Comparison of ENCODE assay signal across 13 mouse cellular contexts in the genomic region with DNA sequence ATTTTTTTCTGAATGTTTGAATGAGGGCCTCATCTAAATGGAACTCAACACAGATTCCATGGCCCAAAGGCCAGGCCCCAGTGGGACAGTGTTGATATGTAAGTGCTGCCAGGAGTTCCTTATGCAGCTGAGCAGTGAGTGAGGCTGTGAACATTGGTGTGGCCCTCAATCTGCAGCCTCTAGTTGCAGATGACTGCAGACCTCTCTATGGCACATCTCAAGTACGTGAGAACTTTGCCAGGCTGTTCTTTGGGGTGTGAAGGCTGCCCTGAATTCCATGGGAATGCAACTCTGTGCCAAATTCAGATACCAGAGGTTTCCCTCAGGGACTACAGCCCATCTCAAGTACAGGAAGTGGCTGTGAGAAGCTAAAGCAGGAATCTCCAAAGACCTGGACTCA.
DNase-seq lines count a peak whose midpoint lies in the region; ATAC-seq and TF ChIP-seq lines count a peak whose summit lies in the region.
"Had no signal": no experiment of that assay in that cellular context is flagged by ENCODE, and none has a peak within 500 bp of the region (broad histone marks: within the 10 kb centered on the region; RNA-seq: fewer than 3 reads in every experiment).

No protein-coding gene starts in this region.

- no peaks in the 10 kb centered on the region for H3K9me3 ChIP-seq in heart, embryonic 16.5 days (replicated peaks; ENCODE audit: control insufficient read depth, low read length)
- no peaks in the 10 kb centered on the region for H3K9me3 ChIP-seq in limb, embryonic 14.5 days (ENCODE audit: control insufficient read depth, low read length)
- H3K9me3 ChIP-seq in liver, embryonic 12.5 days (replicated peaks) = no peaks in the 10 kb centered on the region
- H3K9me3 ChIP-seq: liver, embryonic 15.5 days had no signal

- DNase-seq in 3T3-L1 (ENCODE audit: low read depth, low spot score) = peak; percentile 83
- peak; percentile 76 for DNase-seq in fibroblast of lung, adult 2 months (ENCODE audit: low read depth)
- DNase-seq in limb, embryonic 14.5 days (ENCODE audit: low spot score) = peak; percentile 46
- no peak for DNase-seq in left cerebral cortex, adult 18-20 months (ENCODE audit: low spot score in 2 of 2)
- no peak for DNase-seq in ovary, adult 18-20 months (ENCODE audit: low spot score)
- no peak for DNase-seq in layer of hippocampus, adult 8-10 months (ENCODE audit: low spot score in 2 of 2)
- DNase-seq: adrenal gland, adult 2 months; cerebellum, postnatal 10 days; right cerebral cortex, postnatal 14 days had no signal

- no peak overlapping the region for H3K4me3 ChIP-seq in heart, embryonic 16.5 days (ENCODE audit: low read length)
- no peak overlapping the region for H3K4me3 ChIP-seq in limb, embryonic 14.5 days (replicated peaks; ENCODE audit: low read length)
- H3K4me3 ChIP-seq in liver, embryonic 12.5 days = no peak overlapping the region
- H3K4me3 ChIP-seq: liver, embryonic 15.5 days had no signal

- H3K27me3 ChIP-seq in heart, embryonic 16.5 days (ENCODE audit: control insufficient read depth, insufficient read depth, low read length) = no peaks in the 10 kb centered on the region
- H3K27me3 ChIP-seq in limb, embryonic 14.5 days (ENCODE audit: control insufficient read depth, insufficient read depth, low read length) = no peaks in the 10 kb centered on the region
- H3K27me3 ChIP-seq in liver, embryonic 12.5 days (replicated peaks) = no peaks in the 10 kb centered on the region
- H3K27me3 ChIP-seq: liver, embryonic 15.5 days had no signal

- ATAC-seq in heart, embryonic 16.5 days (replicated peaks; ENCODE audit: extremely low read depth, insufficient read depth, low FRiP score) = peak; percentile 75
- no peak for ATAC-seq in limb, embryonic 14.5 days (ENCODE audit: low FRiP score, low read depth)
- no peak for ATAC-seq in liver, embryonic 12.5 days
- ATAC-seq: forebrain, embryonic 16.5 days had no signal

- WGBS in heart, embryonic 16.5 days = 24% methylated on average over 1 of the region's 1 CpGs
- 64% methylated on average over 1 of the region's 1 CpGs for WGBS in limb, embryonic 14.5 days
- 68% methylated on average over 1 of the region's 1 CpGs for WGBS in liver, embryonic 12.5 days (ENCODE audit: insufficient replicate concordance)

- H3K36me3 ChIP-seq in heart, embryonic 16.5 days (ENCODE audit: control insufficient read depth, insufficient read depth) = no peaks in the 10 kb centered on the region
- no peaks in the 10 kb centered on the region for H3K36me3 ChIP-seq in limb, embryonic 14.5 days (ENCODE audit: control insufficient read depth, insufficient read depth, low read length)
- H3K36me3 ChIP-seq in liver, embryonic 12.5 days = no peaks in the 10 kb centered on the region
- H3K36me3 ChIP-seq: liver, embryonic 15.5 days had no signal

- peaks cover 18% of the 10 kb centered on the region for H3K4me1 ChIP-seq in heart, embryonic 16.5 days (ENCODE audit: control insufficient read depth, insufficient read depth, low read length)
- H3K4me1 ChIP-seq in limb, embryonic 14.5 days (ENCODE audit: control insufficient read depth, insufficient read depth, low read length) = peaks cover 14% of the 10 kb centered on the region
- H3K4me1 ChIP-seq in liver, embryonic 12.5 days = no peaks in the 10 kb centered on the region
- H3K4me1 ChIP-seq: liver, embryonic 15.5 days had no signal

- no peak for TF ChIP-seq POLR2A in limb, embryonic 14.5 days (IDR thresholded peaks at IDR 0.05; ENCODE audit: borderline replicate concordance, extremely low read depth, insufficient read depth, insufficient read length)

- H3K27ac ChIP-seq in heart, embryonic 16.5 days (ENCODE audit: low read length) = peak overlapping the region; percentile 73
- H3K27ac ChIP-seq in limb, embryonic 14.5 days (replicated peaks; ENCODE audit: low read depth, low read length) = 0 out of 2 replicates have a peak overlapping the region, but pooled peaks have one; percentile 0
- no peak overlapping the region for H3K27ac ChIP-seq in liver, embryonic 12.5 days
- H3K27ac ChIP-seq: liver, embryonic 15.5 days had no signal

- no peak overlapping the region for H3K9ac ChIP-seq in heart, embryonic 16.5 days (ENCODE audit: low read length)
- no peak overlapping the region for H3K9ac ChIP-seq in limb, embryonic 14.5 days (ENCODE audit: low read depth, low read length, severe bottlenecking)
- H3K9ac ChIP-seq in liver, embryonic 12.5 days = no peak overlapping the region
- H3K9ac ChIP-seq: liver, embryonic 15.5 days had no signal

- no peak overlapping the region for H3K4me2 ChIP-seq in heart, embryonic 16.5 days (ENCODE audit: low read depth, low read length)
- H3K4me2 ChIP-seq in limb, embryonic 14.5 days (replicated peaks; ENCODE audit: low read depth, low read length, severe bottlenecking) = no peak overlapping the region
- no peak overlapping the region for H3K4me2 ChIP-seq in liver, embryonic 12.5 days
- H3K4me2 ChIP-seq: liver, embryonic 15.5 days had no signal

Comparison
In these comparisons a context has a peak if more than half of its experiments do, and no peak if none do; other contexts are left out.
1. DNase-seq: peak in 3T3-L1 (single experiment), fibroblast of lung, adult 2 months (single experiment) and limb, embryonic 14.5 days (single experiment); none in left cerebral cortex, adult 18-20 months (0 of 2), ovary, adult 18-20 months (single experiment) and layer of hippocampus, adult 8-10 months (0 of 2).